Mouse (Mus musculus) stomach, embryonic 14.5 days (tissue): ENCODE measurements at regions not wholly inside any gene's neighbourhood (a gene's known extent, or its start where the extent isn't known, plus 50 kb on each side); places are given as distances from the start of the nearest gene placed in this dataset.

Source experiments
- ATAC-seq: fragments of 200-750 bp; cut with Nextera tagmentation; 2 replicates; pipeline ENCODE4 v1.8.0; 2017; ENCODE audit warnings: low read depth, moderate TSS enrichment; ENCODE audit not compliant: insufficient number of reproducible peaks, insufficient read depth, low FRiP score
- H3K27ac ChIP-seq: fragments of 300-500 bp; sonication (generic); 2 replicates; pipeline ENCODE4 v1.5.1; 2014; ENCODE audit warnings: mild to moderate bottlenecking, low read length, moderate library complexity, mixed read lengths
- H3K27me3 ChIP-seq: fragments of 300-500 bp; sonication (generic); 2 replicates; pipeline ENCODE4 v1.6.1; 2014; ENCODE audit warnings: low read length, control low read depth, mixed read lengths; ENCODE audit not compliant: control insufficient read depth, insufficient read depth
- H3K36me3 ChIP-seq: fragments of 300-500 bp; sonication (generic); 2 replicates; pipeline ENCODE4 v1.6.1; 2014; ENCODE audit warnings: mild to moderate bottlenecking, control low read depth, low read length, moderate library complexity, mixed read lengths; ENCODE audit not compliant: control insufficient read depth, insufficient read depth
- H3K4me1 ChIP-seq: fragments of 300-500 bp; sonication (generic); 2 replicates; pipeline ENCODE4 v1.6.1; 2014; ENCODE audit warnings: low read length, control low read depth, mixed read lengths; ENCODE audit not compliant: control insufficient read depth, insufficient read depth
- H3K4me2 ChIP-seq: fragments of 300-500 bp; sonication (generic); replicated peaks from 2 replicates; pipeline ENCODE4 v1.6.1; 2014; ENCODE audit warnings: low read depth, low read length, control low read depth
- H3K4me3 ChIP-seq: fragments of 300-500 bp; sonication (generic); 2 replicates; pipeline ENCODE4 v1.5.1; 2014; ENCODE audit warnings: low read depth, low read length, control low read depth
- H3K9ac ChIP-seq: fragments of 300-500 bp; sonication (generic); replicated peaks from 2 replicates; pipeline ENCODE4 v1.6.1; 2014; ENCODE audit warnings: low read depth, mild to moderate bottlenecking, control low read depth, low read length, moderate library complexity, mixed read lengths
- H3K9me3 ChIP-seq: fragments of 300-500 bp; sonication (generic); 2 replicates; pipeline ENCODE4 v1.6.1; 2016; ENCODE audit warnings: low read depth, low read length, control low read depth; ENCODE audit not compliant: control insufficient read depth
- WGBS: fragments of 180-500 bp; shearing (Covaris S2); extraction: QIAGEN DNeasy Blood & Tissue Kit; methylation state at CpG from one replicate; pipeline ENCODE4 v1.1.7; 2014; 5-methylcytosine and 5-hydroxymethylcytosine counted together

DNA sequence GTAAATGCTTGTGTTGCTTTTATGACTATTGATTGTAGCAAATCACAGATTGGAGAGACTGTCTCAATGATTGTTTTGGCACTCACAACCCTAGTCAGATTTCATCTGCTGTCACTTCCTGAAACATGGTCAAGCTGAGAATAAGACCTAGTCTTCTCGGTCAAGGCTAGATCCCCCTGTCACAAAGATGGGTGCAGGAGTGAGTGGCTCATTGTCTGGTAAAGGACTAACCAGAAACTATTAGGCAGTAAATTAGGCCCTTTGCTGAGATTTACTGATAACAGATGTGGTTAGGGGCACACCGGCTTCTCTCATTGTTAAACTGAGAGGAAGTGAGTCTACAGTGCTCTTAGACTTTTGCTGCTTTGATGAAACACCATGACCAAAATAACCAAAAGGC is 85.8 kb upstream of the Tyw5 start:
- 74% methylated on average over 2 of the region's 2 CpGs for WGBS
- H3K27me3 ChIP-seq, result no peaks in the 10 kb centered on the region
- no peak for ATAC-seq
- H3K27ac ChIP-seq, result no peak overlapping the region
- H3K4me1 ChIP-seq, result no peaks in the 10 kb centered on the region
- no peaks in the 10 kb centered on the region for H3K9me3 ChIP-seq
- no peak overlapping the region for H3K4me2 ChIP-seq
- H3K36me3 ChIP-seq, result no peaks in the 10 kb centered on the region
- no peak overlapping the region for H3K9ac ChIP-seq
- H3K4me3 ChIP-seq, result no peak overlapping the region

- no peaks in the 10 kb centered on the region for H3K27me3 ChIP-seq
- no peak for ATAC-seq
- 60% methylated on average over 8 of the region's 8 CpGs for WGBS
- H3K36me3 ChIP-seq, result no peaks in the 10 kb centered on the region
- H3K4me1 ChIP-seq, result no peaks in the 10 kb centered on the region
- no peak overlapping the region for H3K27ac ChIP-seq
- H3K4me2 ChIP-seq, result no peak overlapping the region
- H3K9me3 ChIP-seq, result no peaks in the 10 kb centered on the region
- no peak overlapping the region for H3K4me3 ChIP-seq
- no peak overlapping the region for H3K9ac ChIP-seq
These were observed 90.7 kb upstream of the Tyw5 start for GRCm38 (mm10) chr1:57497489-57498037.

DNA sequence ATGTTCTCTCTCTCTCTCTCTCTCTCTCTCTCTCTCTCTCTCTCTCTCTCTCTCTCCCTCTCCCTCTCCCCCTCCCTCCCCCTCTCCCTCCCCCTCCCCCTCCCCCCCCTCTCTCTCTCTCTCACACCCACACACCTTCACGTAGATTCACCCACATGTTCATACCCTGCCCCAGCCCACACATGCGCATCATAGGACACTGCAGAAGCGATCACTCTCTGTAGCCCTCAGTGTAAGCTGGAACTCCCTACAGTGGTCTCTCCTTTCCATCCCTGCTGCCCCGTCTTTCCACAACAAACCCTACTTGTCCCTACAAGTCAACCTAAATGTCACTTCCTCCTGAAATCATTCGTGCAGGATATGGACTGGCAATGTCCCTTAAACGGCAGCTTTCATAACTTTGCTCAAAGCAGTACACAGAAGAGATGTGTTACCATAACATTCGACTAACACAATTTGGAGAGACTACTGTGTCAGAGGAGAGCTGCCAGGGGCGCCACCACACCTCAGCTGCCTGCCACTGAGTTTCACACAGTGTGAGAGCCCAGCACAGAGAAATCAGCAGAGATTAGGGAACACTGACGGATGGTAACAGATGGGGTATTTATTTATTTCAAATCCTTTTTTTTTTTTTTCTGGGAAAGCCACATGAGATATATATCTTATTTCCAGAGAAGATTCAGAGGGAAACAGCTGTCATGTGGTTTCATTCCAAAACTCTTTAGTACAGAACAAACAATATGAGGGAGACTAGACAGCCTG is 103.6 kb upstream of the Tyw5 start:
- Histone ChIP-seq H3K4me3 (no peak overlapping the region), H3K4me2 (no peak overlapping the region), H3K9me3 (no peaks in the 10 kb centered on the region), H3K4me1 (no peaks in the 10 kb centered on the region), H3K9ac (no peak overlapping the region), H3K27me3 (no peaks in the 10 kb centered on the region), H3K27ac (no peak overlapping the region), H3K36me3 (no peaks in the 10 kb centered on the region)
- WGBS, result 64% methylated on average over 8 of the region's 9 CpGs
- no peak for ATAC-seq

DNA sequence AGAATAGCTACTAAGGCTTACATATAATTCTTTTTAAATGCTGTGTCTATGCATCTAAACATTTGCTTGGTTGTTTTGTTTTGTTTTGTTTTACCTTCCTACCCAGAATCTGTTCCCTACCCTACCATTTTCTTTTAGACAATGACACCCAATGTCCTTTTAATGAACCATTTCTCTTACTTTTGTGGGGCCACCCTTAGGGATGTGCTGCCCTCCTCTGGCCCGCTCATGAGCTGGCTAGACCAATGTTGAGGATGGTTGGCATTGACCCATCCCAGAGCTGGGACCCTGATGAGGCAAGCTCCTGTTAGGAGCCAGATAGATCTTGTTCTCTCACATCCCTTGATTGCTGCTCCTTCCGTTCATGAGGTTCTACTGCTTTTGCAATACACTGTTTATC is 105.0 kb upstream of the Tyw5 start:
- Histone ChIP-seq H3K27me3 (no peaks in the 10 kb centered on the region), H3K4me3 (no peak overlapping the region), H3K36me3 (no peaks in the 10 kb centered on the region), H3K9me3 (no peaks in the 10 kb centered on the region), H3K27ac (no peak overlapping the region), H3K4me1 (no peaks in the 10 kb centered on the region), H3K9ac (no peak overlapping the region), H3K4me2 (no peak overlapping the region)
- 93% methylated on average over 2 of the region's 2 CpGs for WGBS
- no peak for ATAC-seq

- no peaks in the 10 kb centered on the region for H3K9me3 ChIP-seq
- ATAC-seq, result no peak
- H3K4me3 ChIP-seq, result no peak overlapping the region
- 55% methylated on average over 3 of the region's 3 CpGs for WGBS
- H3K27me3 ChIP-seq, result no peaks in the 10 kb centered on the region
- H3K4me2 ChIP-seq, result no peak overlapping the region
- H3K27ac ChIP-seq, result no peak overlapping the region
- no peak overlapping the region for H3K9ac ChIP-seq
- no peaks in the 10 kb centered on the region for H3K36me3 ChIP-seq
- H3K4me1 ChIP-seq, result no peaks in the 10 kb centered on the region
These were observed 105.6 kb upstream of the Tyw5 start for GRCm38 (mm10) chr1:57512516-57512915.

- Histone ChIP-seq H3K9ac (no peak overlapping the region), H3K4me2 (no peak overlapping the region), H3K4me3 (no peak overlapping the region), H3K9me3 (no peaks in the 10 kb centered on the region), H3K27me3 (no peaks in the 10 kb centered on the region), H3K36me3 (no peaks in the 10 kb centered on the region), H3K4me1 (no peaks in the 10 kb centered on the region), H3K27ac (no peak overlapping the region)
- WGBS, result 76% methylated on average over 4 of the region's 4 CpGs
- no peak for ATAC-seq
These were observed 119.1 kb upstream of the Tyw5 start for GRCm38 (mm10) chr1:57525965-57526364.

- Histone ChIP-seq H3K36me3 (no peaks in the 10 kb centered on the region), H3K4me3 (no peak overlapping the region), H3K27me3 (no peaks in the 10 kb centered on the region), H3K4me1 (no peaks in the 10 kb centered on the region), H3K9ac (no peak overlapping the region), H3K4me2 (no peak overlapping the region), H3K9me3 (no peaks in the 10 kb centered on the region), H3K27ac (no peak overlapping the region)
- ATAC-seq, result no peak
- 35% methylated on average over 3 of the region's 3 CpGs for WGBS
These were observed 121.8 kb upstream of the Tyw5 start for GRCm38 (mm10) chr1:57528703-57529102.

DNA sequence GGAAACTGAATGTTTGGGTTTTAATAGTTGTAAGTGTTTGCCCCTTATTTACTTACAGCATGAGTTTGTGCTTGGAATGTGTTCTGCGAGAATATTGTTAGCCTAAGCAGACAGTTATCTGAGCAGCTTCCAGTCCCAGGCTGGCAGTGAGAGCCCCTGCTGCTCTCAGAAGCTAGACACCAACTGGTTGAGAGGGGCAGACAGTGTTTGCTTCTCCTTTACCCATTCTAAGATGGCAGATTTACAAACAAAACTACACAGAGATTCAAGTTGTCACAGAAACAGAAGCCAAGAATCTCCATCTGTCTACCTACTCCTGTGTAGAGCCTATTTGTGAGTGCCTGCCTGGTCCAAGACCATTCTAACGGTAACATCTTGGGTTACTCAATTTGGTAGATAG is 122.4 kb upstream of the Tyw5 start:
- 74% methylated on average over 2 of the region's 2 CpGs for WGBS
- no peak for ATAC-seq

GRCm38 (mm10) chr1:57537369-57537768 is 130.5 kb upstream of the Tyw5 start:
- no peaks in the 10 kb centered on the region for H3K36me3 ChIP-seq
- H3K27ac ChIP-seq, result no peak overlapping the region
- no peaks in the 10 kb centered on the region for H3K4me1 ChIP-seq
- no peak overlapping the region for H3K4me2 ChIP-seq
- ATAC-seq, result no peak
- no peaks in the 10 kb centered on the region for H3K27me3 ChIP-seq
- WGBS, result 83% methylated on average over 5 of the region's 5 CpGs
- H3K4me3 ChIP-seq, result no peak overlapping the region
- H3K9me3 ChIP-seq, result no peaks in the 10 kb centered on the region
- H3K9ac ChIP-seq, result no peak overlapping the region

More for the DNA sequence above, 122.4 kb upstream of the Tyw5 start:
- no peak overlapping the region for H3K9ac ChIP-seq
- H3K4me3 ChIP-seq, result no peak overlapping the region
- H3K36me3 ChIP-seq, result no peaks in the 10 kb centered on the region
- H3K27me3 ChIP-seq, result no peaks in the 10 kb centered on the region
- no peaks in the 10 kb centered on the region for H3K9me3 ChIP-seq
- no peaks in the 10 kb centered on the region for H3K4me1 ChIP-seq
- no peak overlapping the region for H3K4me2 ChIP-seq
- no peak overlapping the region for H3K27ac ChIP-seq
